Mouse (Mus musculus): ENCODE data around the gene A230072I06Rik.

GRCm38 (mm10) chr8:12327187-12327586 lies 48.6 kb downstream of the A230072I06Rik start:
- TF ChIP-seq CTCF (IDR thresholded peaks at IDR 0.05; ENCODE audit: control insufficient read depth, insufficient read depth, insufficient replicate concordance, low read depth, low read length) (no peak), POLR2A (IDR thresholded peaks at IDR 0.05; ENCODE audit: control insufficient read depth, low read depth, low read length) (no peak)
